Mouse (Mus musculus) ES-Bruce4 (cell line): ENCODE measurements around the gene Ralgps1. TPM values are rescaled to one million over a fixed set of nuclear protein-coding genes. Genes with fewer than 3 reads are reported as not detected.

Source experiments
- H3K27ac ChIP-seq: 2 replicates; pipeline ENCODE4 v1.5.1; 2012; ENCODE audit warnings: low read length, inconsistent platforms; ENCODE audit not compliant: insufficient read depth
- H3K27me3 ChIP-seq: 2 replicates; pipeline ENCODE4 v1.6.1; 2012; ENCODE audit warnings: mild to moderate bottlenecking, low read length, inconsistent platforms; ENCODE audit not compliant: control insufficient read depth, poor library complexity, insufficient read depth, severe bottlenecking
- H3K36me3 ChIP-seq: 2 replicates; pipeline ENCODE4 v1.6.1; 2012; ENCODE audit warnings: inconsistent platforms, mild to moderate bottlenecking, low read length, moderate library complexity; ENCODE audit not compliant: control insufficient read depth, poor library complexity, insufficient read depth, severe bottlenecking
- H3K4me1 ChIP-seq: one replicate; pipeline ENCODE4 v1.8.1; 2011; ENCODE audit warnings: low read length; ENCODE audit not compliant: control insufficient read depth, insufficient read depth
- H3K4me3 ChIP-seq: 2 replicates; pipeline ENCODE4 v1.5.1; 2011; ENCODE audit warnings: low read depth, mild to moderate bottlenecking, low read length
- H3K9ac ChIP-seq: 2 replicates; pipeline ENCODE4 v1.6.1; 2012; ENCODE audit warnings: low read depth, mild to moderate bottlenecking, inconsistent platforms; ENCODE audit not compliant: poor library complexity, severe bottlenecking
- H3K9me3 ChIP-seq: replicated peaks from 2 replicates; pipeline ENCODE4 v1.6.1; 2012; ENCODE audit warnings: mild to moderate bottlenecking, low read length, inconsistent platforms; ENCODE audit not compliant: control insufficient read depth, poor library complexity, insufficient read depth, severe bottlenecking
- CTCF ChIP-seq: IDR thresholded peaks from one replicate; pipeline ENCODE4 v1.8.1; 2011; ENCODE audit warnings: low read depth, low read length
- EP300 ChIP-seq: IDR thresholded peaks from 2 replicates; pipeline ENCODE4 v1.6.1; 2011; ENCODE audit warnings: low read depth, low read length; ENCODE audit not compliant: insufficient read depth
- POLR2A ChIP-seq: IDR thresholded peaks from one replicate; pipeline ENCODE4 v1.8.1; 2011; ENCODE audit warnings: low read length; ENCODE audit not compliant: insufficient read depth
- polyA plus RNA-seq: library from polyadenylated mRNA; stranded (reverse); fragments of >200 nt; gene quantifications from 2 replicates; pipeline ENCODE4 v1.2.4, GENCODE M21; 2011; ENCODE audit warnings: low read depth; ENCODE audit not compliant: missing spikeins, insufficient read depth, insufficient read length

The Ralgps1 gene
- polyA plus RNA-seq, 1 experiment = 17.0 TPM

GRCm38 (mm10) chr2:33233856-33234255 lies 137.4 kb downstream of the Ralgps1 start:
- H3K36me3 ChIP-seq = no peaks in the 10 kb centered on the region
- no peaks in the 10 kb centered on the region for H3K27me3 ChIP-seq
- no peak overlapping the region for H3K27ac ChIP-seq
- no peak overlapping the region for H3K9ac ChIP-seq
- no peak overlapping the region for H3K4me3 ChIP-seq
- H3K4me1 ChIP-seq = no peaks in the 10 kb centered on the region
- TF ChIP-seq POLR2A = no peak
- H3K9me3 ChIP-seq = no peaks in the 10 kb centered on the region

GRCm38 (mm10) chr2:33232782-33233570 lies 138.3 kb downstream of the Ralgps1 start:
- Histone ChIP-seq H3K27me3 (no peaks in the 10 kb centered on the region), H3K4me1 (no peaks in the 10 kb centered on the region), H3K27ac (no peak overlapping the region), H3K4me3 (no peak overlapping the region), H3K9me3 (no peaks in the 10 kb centered on the region), H3K36me3 (no peaks in the 10 kb centered on the region), H3K9ac (no peak overlapping the region)
- TF ChIP-seq POLR2A (no peak), EP300 (no peak), CTCF (no peak)

GRCm38 (mm10) chr2:33231788-33232187 lies 139.5 kb downstream of the Ralgps1 start:
- H3K4me3 ChIP-seq = no peak overlapping the region
- no peaks in the 10 kb centered on the region for H3K36me3 ChIP-seq
- H3K9me3 ChIP-seq = no peaks in the 10 kb centered on the region
- H3K27me3 ChIP-seq = no peaks in the 10 kb centered on the region
- TF ChIP-seq EP300 (no peak), POLR2A (no peak), CTCF (no peak)
- H3K4me1 ChIP-seq = no peaks in the 10 kb centered on the region
- no peak overlapping the region for H3K9ac ChIP-seq
- no peak overlapping the region for H3K27ac ChIP-seq

DNA sequence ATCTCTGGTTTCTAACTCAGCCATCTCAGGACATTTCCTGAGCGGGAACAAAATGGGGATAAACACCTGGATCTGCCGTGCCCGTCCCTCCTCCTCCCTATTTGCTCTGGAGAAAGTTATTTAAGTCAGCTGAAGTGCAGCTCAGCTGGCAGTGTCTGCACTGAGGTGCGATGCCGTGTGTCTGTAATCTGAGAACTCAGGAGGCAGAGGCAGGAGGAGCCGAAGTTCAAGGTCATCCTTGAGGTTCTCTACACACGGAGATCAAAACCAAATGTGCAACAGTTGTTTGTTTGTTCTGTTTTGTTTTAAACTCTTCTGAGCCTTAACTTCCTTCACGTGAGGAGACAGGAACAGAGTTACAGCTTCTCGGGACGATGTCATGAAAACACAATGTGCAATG lies 140.6 kb downstream of the Ralgps1 start:
- Histone ChIP-seq H3K9ac (no peak overlapping the region), H3K9me3 (no peaks in the 10 kb centered on the region), H3K36me3 (no peaks in the 10 kb centered on the region), H3K27me3 (no peaks in the 10 kb centered on the region), H3K4me1 (no peaks in the 10 kb centered on the region), H3K27ac (no peak overlapping the region), H3K4me3 (no peak overlapping the region)
- no peak for TF ChIP-seq EP300
- TF ChIP-seq CTCF = no peak
- no peak for TF ChIP-seq POLR2A

GRCm38 (mm10) chr2:33228551-33228950 lies 142.7 kb downstream of the Ralgps1 start:
- H3K27ac ChIP-seq = no peak overlapping the region
- no peaks in the 10 kb centered on the region for H3K9me3 ChIP-seq
- H3K27me3 ChIP-seq = no peaks in the 10 kb centered on the region
- no peak overlapping the region for H3K4me3 ChIP-seq
- no peaks in the 10 kb centered on the region for H3K4me1 ChIP-seq
- H3K36me3 ChIP-seq = no peaks in the 10 kb centered on the region
- TF ChIP-seq POLR2A = no peak
- TF ChIP-seq EP300 = no peak
- TF ChIP-seq CTCF = no peak
- H3K9ac ChIP-seq = no peak overlapping the region

- TF ChIP-seq CTCF = no peak
- no peak for TF ChIP-seq POLR2A
- TF ChIP-seq EP300 = no peak
- Histone ChIP-seq H3K36me3 (no peaks in the 10 kb centered on the region), H3K4me1 (no peaks in the 10 kb centered on the region), H3K4me3 (no peak overlapping the region), H3K27ac (no peak overlapping the region), H3K9me3 (no peaks in the 10 kb centered on the region), H3K27me3 (no peaks in the 10 kb centered on the region), H3K9ac (no peak overlapping the region)
These were observed 143.2 kb downstream of the Ralgps1 start for GRCm38 (mm10) chr2:33228077-33228476.
